Mouse (Mus musculus) CH12.LX (cell line): ENCODE measurements at regions not wholly inside any gene's neighbourhood (a gene's known extent, or its start where the extent isn't known, plus 50 kb on each side); places are given as distances from the start of the nearest gene placed in this dataset.

Experiments
- DNase-seq: peaks from one replicate; pipeline ENCODE4 v3.0.0-alpha.2; 2013; ENCODE audit errors: extremely low read depth
- H3K27ac ChIP-seq: 2 replicates; pipeline ENCODE4 v1.5.1; 2012; ENCODE audit warnings: low read depth, mild to moderate bottlenecking, control low read depth, moderate library complexity; ENCODE audit not compliant: insufficient read depth
- H3K27me3 ChIP-seq: replicated peaks from 2 replicates; pipeline ENCODE3; 2012; ENCODE audit warnings: inconsistent platforms
- H3K36me3 ChIP-seq, 2 experiments: replicated peaks in 1 of 2; 2 replicates each; pipeline versions ENCODE3 to v1.6.1; 2012; ENCODE audit warnings: inconsistent platforms in 1 of 2, low read length in 1 of 2, mild to moderate bottlenecking in 1 of 2, mixed read lengths in 1 of 2, moderate library complexity in 1 of 2; ENCODE audit not compliant: control insufficient read depth in 1 of 2, insufficient read depth in 1 of 2
- H3K4me1 ChIP-seq, 2 experiments: 2 replicates each; pipeline ENCODE4 v1.6.1; 2012; ENCODE audit warnings: inconsistent platforms in 1 of 2, moderate library complexity in 1 of 2; ENCODE audit not compliant: insufficient read depth in 2 of 2, control insufficient read depth in 1 of 2
- H3K4me2 ChIP-seq: 2 replicates; pipeline ENCODE4 v1.6.1; 2012; ENCODE audit warnings: low read depth, mild to moderate bottlenecking, control low read depth; ENCODE audit not compliant: poor library complexity, insufficient read depth, severe bottlenecking
- H3K4me3 ChIP-seq, 3 experiments: fragments of 150-350 bp in 1 of 3; sonication (generic) in 1 of 3; replicated peaks in 1 of 3; 2 replicates each; pipeline versions ENCODE3 to v1.5.1; 2011 to 2012; ENCODE audit warnings: low read depth in 2 of 3, low read length in 2 of 3, mild to moderate bottlenecking in 2 of 3, moderate library complexity in 2 of 3, control low read depth in 1 of 3, improper control_type of control experiment in 1 of 3, inconsistent platforms in 1 of 3, mixed read lengths in 1 of 3; ENCODE audit not compliant: poor library complexity in 1 of 3
- H3K79me2 ChIP-seq: replicated peaks from 2 replicates; pipeline ENCODE4 v1.6.1; 2012; ENCODE audit warnings: mild to moderate bottlenecking, moderate library complexity; ENCODE audit not compliant: control insufficient read depth, poor library complexity, insufficient read depth, severe bottlenecking; ENCODE audit errors: extremely low read depth
- H3K9ac ChIP-seq: 2 replicates; pipeline ENCODE4 v1.6.1; 2012; ENCODE audit warnings: low read depth, mild to moderate bottlenecking, control low read depth, moderate library complexity; ENCODE audit not compliant: insufficient read depth
- H3K9me3 ChIP-seq: replicated peaks from 2 replicates; pipeline ENCODE3; 2012; ENCODE audit warnings: low read length, inconsistent platforms, mixed read lengths
- BHLHE40 ChIP-seq: IDR thresholded peaks from 2 replicates; pipeline ENCODE4 v1.6.1; 2011; ENCODE audit warnings: mild to moderate bottlenecking, low read depth, low read length, improper control_type of control experiment
- CHD1 ChIP-seq: IDR thresholded peaks from 2 replicates; pipeline ENCODE4 v1.6.1; 2012; ENCODE audit warnings: low read depth, low read length, improper control_type of control experiment, inconsistent platforms
- E2F4 ChIP-seq: IDR thresholded peaks from 2 replicates; pipeline ENCODE4 v1.6.1; 2011; ENCODE audit warnings: low read depth, low read length, improper control_type of control experiment; ENCODE audit not compliant: insufficient replicate concordance
- EP300 ChIP-seq: IDR thresholded peaks from 2 replicates; pipeline ENCODE4 v1.6.1; 2011; ENCODE audit warnings: low read length, improper control_type of control experiment
- GABPA ChIP-seq: IDR thresholded peaks from 2 replicates; pipeline ENCODE4 v1.6.1; 2012; ENCODE audit warnings: low read depth, low read length, improper control_type of control experiment, inconsistent platforms; ENCODE audit not compliant: insufficient replicate concordance
- HCFC1 ChIP-seq: IDR thresholded peaks from 2 replicates; pipeline ENCODE4 v1.6.1; 2012; ENCODE audit warnings: low read depth, mild to moderate bottlenecking, inconsistent platforms, low read length, improper control_type of control experiment
- JUN ChIP-seq: IDR thresholded peaks from 2 replicates; pipeline ENCODE4 v1.6.1; 2011; ENCODE audit warnings: low read depth, mild to moderate bottlenecking, low read length, improper control_type of control experiment, moderate library complexity; ENCODE audit not compliant: insufficient read depth
- KAT2A ChIP-seq: IDR thresholded peaks from 2 replicates; pipeline ENCODE4 v1.6.1; 2012; ENCODE audit warnings: low read length, improper control_type of control experiment, inconsistent platforms; ENCODE audit not compliant: insufficient replicate concordance
- MAFK ChIP-seq: IDR thresholded peaks from 2 replicates; pipeline ENCODE4 v1.6.1; 2011; ENCODE audit warnings: low read length, improper control_type of control experiment; ENCODE audit not compliant: insufficient replicate concordance
- MXI1 ChIP-seq: IDR thresholded peaks from 2 replicates; pipeline ENCODE4 v1.6.1; 2011; ENCODE audit warnings: mild to moderate bottlenecking, low read depth, low read length, improper control_type of control experiment
- PAX5 ChIP-seq: IDR thresholded peaks from 2 replicates; pipeline ENCODE4 v1.6.1; 2012; ENCODE audit warnings: low read length, inconsistent platforms, mixed read lengths
- POLR2AphosphoS2 ChIP-seq: IDR thresholded peaks from 2 replicates; pipeline ENCODE4 v1.6.1; 2011; ENCODE audit warnings: low read depth, low read length, improper control_type of control experiment
- RCOR1 ChIP-seq: conservative IDR thresholded peaks from 2 replicates; pipeline ENCODE4 v1.6.1; 2012; ENCODE audit warnings: low read depth, mild to moderate bottlenecking, inconsistent platforms, low read length, improper control_type of control experiment
- SIN3A ChIP-seq: IDR thresholded peaks from 2 replicates; pipeline ENCODE4 v1.6.1; 2012; ENCODE audit warnings: low read length, improper control_type of control experiment, inconsistent platforms
- USF1 ChIP-seq: IDR thresholded peaks from 2 replicates; pipeline ENCODE4 v1.6.1; 2014; ENCODE audit warnings: low read depth, mild to moderate bottlenecking, inconsistent platforms, low read length, improper control_type of control experiment
- USF2 ChIP-seq: conservative IDR thresholded peaks from 2 replicates; pipeline ENCODE4 v1.6.1; 2011; ENCODE audit warnings: low read depth, low read length, improper control_type of control experiment
- ZMIZ1 ChIP-seq: IDR thresholded peaks from 2 replicates; pipeline ENCODE4 v1.6.1; 2012; ENCODE audit warnings: low read depth, mild to moderate bottlenecking, inconsistent platforms, low read length, improper control_type of control experiment
- ZNF384 ChIP-seq: IDR thresholded peaks from 2 replicates; pipeline ENCODE4 v1.6.1; 2012; ENCODE audit warnings: low read depth, low read length, improper control_type of control experiment, inconsistent platforms
- dilution Hi-C: fragments of 300-500 bp; cut with MboI; formaldehyde crosslinking; loops from 2 replicates; pipeline ENCODE4 v1.14.3; 2020; ENCODE audit warnings: low sequenced_read_pairs; ENCODE audit not compliant: extremely low pct_unique_long_range_greater_than_20kb, extremely low pct_ligation_motif_present
- in situ Hi-C: fragments of 300-500 bp; cut with MboI; formaldehyde crosslinking; loops from 3 replicates; pipeline ENCODE4 v1.14.3; 2019; ENCODE audit warnings: low sequenced_read_pairs, low pct_ligation_motif_present, low pct_unique_long_range_greater_than_20kb, mixed read lengths

DNA sequence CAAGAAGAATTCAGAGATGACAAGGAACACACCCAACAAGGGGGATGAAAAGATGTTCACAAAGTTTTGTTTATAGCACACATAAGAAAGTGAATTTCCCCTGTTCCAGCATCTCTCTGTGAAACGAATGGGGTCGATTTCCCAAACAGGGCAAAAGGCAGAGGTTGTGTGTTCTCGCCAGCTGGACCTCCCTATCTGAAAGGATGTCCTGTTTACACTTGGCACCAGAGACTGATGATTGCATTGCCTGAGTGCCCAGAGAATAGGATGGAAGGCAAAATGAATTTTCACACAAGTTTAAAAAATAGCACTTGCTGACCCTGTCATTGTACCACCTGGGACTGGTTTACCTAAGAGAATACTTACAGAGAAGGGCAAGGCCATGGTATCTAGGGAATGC lies 149.2 kb upstream of the Dph6 start:
- dilution Hi-C loops, result no loop called here
- in situ Hi-C loops, result no loop called here
- no peak for DNase-seq

DNA sequence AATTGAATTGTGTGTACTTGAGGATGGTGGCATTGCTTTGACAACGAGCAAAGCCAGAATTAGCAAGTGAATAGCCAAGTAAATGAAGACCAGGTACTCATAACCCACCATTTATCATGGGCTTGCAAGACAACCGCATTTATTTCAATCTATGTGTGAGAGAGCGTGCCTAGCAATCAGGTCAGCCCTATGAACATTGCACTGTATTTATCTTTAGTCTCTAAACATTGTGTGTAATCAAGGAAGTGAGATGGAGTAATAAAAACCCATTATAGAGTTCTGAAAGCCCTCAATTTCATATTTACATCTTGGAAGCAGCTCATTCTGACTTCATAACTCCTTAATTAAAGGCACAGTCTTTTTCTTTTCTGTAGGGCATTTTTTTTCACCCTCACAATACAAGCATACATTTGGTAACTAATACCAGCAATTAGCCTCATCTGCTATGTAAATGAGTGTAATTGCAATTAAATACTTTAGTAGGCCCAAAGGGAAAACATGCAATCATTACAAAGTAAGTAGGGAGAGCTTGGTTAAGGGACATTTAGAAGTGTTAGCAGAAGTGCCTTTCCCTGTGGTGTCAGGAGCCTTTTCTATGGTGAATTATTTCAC lies 150.8 kb upstream of the Dph6 start:
- dilution Hi-C loops (no loop called here), in situ Hi-C loops (no loop called here)
- Histone ChIP-seq H3K9ac (no peak overlapping the region), H3K27me3 (no peaks in the 10 kb centered on the region), H3K27ac (no peak overlapping the region), H3K4me2 (no peak overlapping the region), H3K79me2 (no peaks in the 10 kb centered on the region), H3K4me3 (no peak overlapping the region), H3K36me3 (no peaks in the 10 kb centered on the region), H3K9me3 (no peaks in the 10 kb centered on the region), H3K4me1 (no peaks in the 10 kb centered on the region)
- no peak for DNase-seq
- TF ChIP-seq HCFC1, result no peak
- TF ChIP-seq KAT2A, result no peak
- TF ChIP-seq CHD1, result no peak
- no peak for TF ChIP-seq E2F4
- no peak for TF ChIP-seq GABPA
- TF ChIP-seq USF2, result no peak
- no peak for TF ChIP-seq PAX5
- TF ChIP-seq ZNF384, result no peak
- no peak for TF ChIP-seq JUN
- TF ChIP-seq SIN3A, result no peak
- no peak for TF ChIP-seq MXI1
- TF ChIP-seq RCOR1, result no peak
- no peak for TF ChIP-seq ZMIZ1

More for the DNA sequence above, 149.2 kb upstream of the Dph6 start:
- Histone ChIP-seq H3K27ac (no peak overlapping the region), H3K4me3 (no peak overlapping the region), H3K9ac (no peak overlapping the region), H3K79me2 (no peaks in the 10 kb centered on the region), H3K4me2 (no peak overlapping the region), H3K27me3 (no peaks in the 10 kb centered on the region), H3K36me3 (no peaks in the 10 kb centered on the region), H3K4me1 (no peaks in the 10 kb centered on the region), H3K9me3 (no peaks in the 10 kb centered on the region)
- TF ChIP-seq MAFK, result no peak
- TF ChIP-seq BHLHE40, result no peak
- no peak for TF ChIP-seq EP300
- no peak for TF ChIP-seq RCOR1
- no peak for TF ChIP-seq USF1
- no peak for TF ChIP-seq ZMIZ1
- TF ChIP-seq KAT2A, result no peak
- TF ChIP-seq PAX5, result no peak
- no peak for TF ChIP-seq POLR2AphosphoS2
